Mouse (Mus musculus) liver, postnatal 0 days (tissue): ENCODE results near the gene Tex28. TPM values are rescaled to one million over a fixed set of nuclear protein-coding genes. Genes with fewer than 3 reads are reported as not detected.
A peak's percentile ranks its signal among the peaks of the same experiment; 100 is the strongest.
"Not testable (repeated sequence)": the region's sequence is repeated elsewhere in the genome, so short reads cannot be mapped to it uniquely, and the experiment has no call there.

Experiments used
- ATAC-seq: fragments of 200-750 bp; cut with Nextera tagmentation; 2 replicates; pipeline ENCODE4 v1.8.0; 2017; ENCODE audit warnings: mild to moderate bottlenecking, moderate library complexity
- DNase-seq: peaks from one replicate; pipeline ENCODE4 v3.0.0-alpha.2; 2016
- H3K27ac ChIP-seq: fragments of 300-500 bp; sonication (generic); 2 replicates; pipeline ENCODE4 v1.5.1; 2014; ENCODE audit warnings: antibody characterized with exemption, moderate library complexity, mild to moderate bottlenecking, low read depth
- H3K27me3 ChIP-seq: fragments of 300-500 bp; sonication (generic); 2 replicates; pipeline ENCODE4 v1.6.1; 2014; ENCODE audit warnings: low read length, control low read depth, mixed read lengths; ENCODE audit not compliant: insufficient read depth
- H3K36me3 ChIP-seq: fragments of 300-500 bp; sonication (generic); replicated peaks from 2 replicates; pipeline ENCODE4 v1.6.1; 2014; ENCODE audit warnings: mild to moderate bottlenecking, control low read depth, low read length, moderate library complexity, mixed read lengths; ENCODE audit not compliant: insufficient read depth
- H3K4me1 ChIP-seq: fragments of 300-500 bp; sonication (generic); 2 replicates; pipeline ENCODE4 v1.6.1; 2014; ENCODE audit warnings: antibody characterized with exemption, mild to moderate bottlenecking, control low read depth; ENCODE audit not compliant: insufficient read depth
- H3K4me2 ChIP-seq: fragments of 300-500 bp; sonication (generic); 2 replicates; pipeline ENCODE4 v1.6.1; 2014; ENCODE audit warnings: low read depth, mild to moderate bottlenecking, low read length, moderate library complexity, mixed read lengths
- H3K4me3 ChIP-seq: fragments of 300-500 bp; sonication (generic); 2 replicates; pipeline ENCODE4 v1.5.1; 2014; ENCODE audit warnings: low read depth, low read length
- H3K9ac ChIP-seq: fragments of 300-500 bp; sonication (generic); replicated peaks from 2 replicates; pipeline ENCODE4 v1.6.1; 2014; ENCODE audit warnings: mild to moderate bottlenecking, moderate library complexity
- H3K9me3 ChIP-seq: fragments of 300-500 bp; sonication (generic); 2 replicates; pipeline ENCODE4 v1.6.1; 2016; ENCODE audit warnings: mild to moderate bottlenecking, control low read depth, low read length, mixed read lengths
- CTCF ChIP-seq: sonication (generic); IDR thresholded peaks from 2 replicates; pipeline ENCODE4 v1.5.1; 2016; ENCODE audit warnings: antibody characterized with exemption, low read depth
- EP300 ChIP-seq: IDR thresholded peaks from 2 replicates; pipeline ENCODE4 v1.6.1; 2016; ENCODE audit warnings: antibody characterized with exemption, low read depth, mild to moderate bottlenecking
- WGBS: fragments of 180-500 bp; shearing (Covaris S2); extraction: QIAGEN DNeasy Blood & Tissue Kit; methylation state at CpG from one replicate; pipeline ENCODE4 v1.1.7; 2014; ENCODE audit not compliant: insufficient replicate concordance; 5-methylcytosine and 5-hydroxymethylcytosine counted together
- polyA plus RNA-seq: library from polyadenylated mRNA; unstranded; fragments of >200 nt; fragmentation: Nextera tagmentation; extraction: Ambion mirVana; gene quantifications from 2 replicates; pipeline ENCODE4 v1.2.1, GENCODE M21; 2015

Tex28 gene
- not detected in 2 replicates for polyA plus RNA-seq

- no peaks in the 10 kb centered on the region for H3K4me1 ChIP-seq
- no peak within 1 kb of the TSS for H3K9ac ChIP-seq
- H3K27ac ChIP-seq = no peak within 1 kb of the TSS
- H3K36me3 ChIP-seq = no peaks in the 10 kb centered on the region
- H3K4me3 ChIP-seq = no peak within 1 kb of the TSS
- DNase-seq (no peak), ATAC-seq (no peak)
- 89% methylated on average over 1 of the region's 1 CpGs for WGBS
- no peak within 1 kb of the TSS for H3K4me2 ChIP-seq
- no peak for TF ChIP-seq CTCF
- TF ChIP-seq EP300 = no peak
- no peaks in the 10 kb centered on the region for H3K27me3 ChIP-seq
- no peaks in the 10 kb centered on the region for H3K9me3 ChIP-seq
Observed at GRCm38 (mm10) chrX:74167738-74168137, at the start of gene Tex28. TSS of gene Tex28 (minus strand) at chrX:74167838.

GRCm38 (mm10) chrX:74203556-74203955, 35.9 kb upstream of the Tex28 start:
- TF ChIP-seq EP300 = no peak
- no peak for TF ChIP-seq CTCF
- H3K9ac ChIP-seq = no peak overlapping the region
- no peak for ATAC-seq

GRCm38 (mm10) chrX:74176959-74177358, 9.3 kb upstream of the Tex28 start, which contains the start of gene Tktl1:
TSS of gene Tktl1 (plus strand) at chrX:74177259.
- Histone ChIP-seq H3K27ac (no peak within 1 kb of the TSS), H3K4me2 (no peak within 1 kb of the TSS), H3K4me3 (no peak within 1 kb of the TSS), H3K9me3 (no peaks in the 10 kb centered on the region), H3K27me3 (no peaks in the 10 kb centered on the region), H3K4me1 (no peaks in the 10 kb centered on the region), H3K9ac (no peak within 1 kb of the TSS), H3K36me3 (no peaks in the 10 kb centered on the region)
- no peak for TF ChIP-seq EP300
- TF ChIP-seq CTCF = no peak
- 79% methylated on average over 17 of the region's 17 CpGs for WGBS
- ATAC-seq (no peak), DNase-seq (no peak)

More at GRCm38 (mm10) chrX:74203556-74203955, 35.9 kb upstream of the Tex28 start:
- Histone ChIP-seq H3K27ac (no peak overlapping the region), H3K4me2 (no peak overlapping the region), H3K4me3 (no peak overlapping the region), H3K9me3 (no peaks in the 10 kb centered on the region), H3K27me3 (no peaks in the 10 kb centered on the region), H3K36me3 (no peaks in the 10 kb centered on the region), H3K4me1 (no peaks in the 10 kb centered on the region)
- DNase-seq = no peak
- 84% methylated on average over 2 of the region's 2 CpGs for WGBS

DNA sequence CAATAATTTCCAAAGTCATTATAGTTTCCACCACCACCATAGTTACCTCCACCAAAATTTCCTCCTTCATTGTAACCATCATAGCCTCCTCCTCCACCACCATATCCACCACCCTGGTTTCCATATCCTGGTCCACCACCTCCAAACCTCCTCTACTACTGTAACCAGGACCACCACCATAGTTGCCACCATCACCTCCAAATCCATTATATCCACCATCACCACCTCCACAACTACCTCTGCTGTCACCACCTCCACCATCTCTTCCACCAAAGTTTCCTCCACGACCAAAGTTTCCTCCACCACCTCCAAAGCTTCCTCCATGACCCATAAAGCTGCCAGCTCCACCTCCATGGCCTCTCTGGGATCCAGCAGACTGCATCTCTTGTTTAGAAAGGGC, 32.4 kb downstream of the Tex28 start, which contains the start of gene Mecp2:
Gene Mecp2, minus strand, starts transcription at position 101 of the 400 bp plus-strand sequence.
- H3K4me3 ChIP-seq, H3K4me2 ChIP-seq, H3K4me1 ChIP-seq, H3K27ac ChIP-seq, H3K27me3 ChIP-seq, H3K9ac ChIP-seq, DNase-seq, H3K36me3 ChIP-seq, ATAC-seq, H3K9me3 ChIP-seq: not testable (repeated sequence)
- 13% methylated on average over 1 of the region's 1 CpGs for WGBS

GRCm38 (mm10) chrX:74127164-74127563, 40.5 kb downstream of the Tex28 start, which contains the start of gene Opn1mw:
TSS of gene Opn1mw (plus strand) at chrX:74127464.
- no peaks in the 10 kb centered on the region for H3K27me3 ChIP-seq
- no peak within 1 kb of the TSS for H3K9ac ChIP-seq
- no peak within 1 kb of the TSS for H3K4me3 ChIP-seq
- no peaks in the 10 kb centered on the region for H3K4me1 ChIP-seq
- DNase-seq (no peak), ATAC-seq (no peak)
- H3K27ac ChIP-seq = no peak within 1 kb of the TSS
- H3K36me3 ChIP-seq = no peaks in the 10 kb centered on the region
- H3K9me3 ChIP-seq = no peaks in the 10 kb centered on the region
- TF ChIP-seq CTCF (no peak), EP300 (no peak)
- H3K4me2 ChIP-seq = no peak within 1 kb of the TSS

GRCm38 (mm10) chrX:74124975-74125374, 42.7 kb downstream of the Tex28 start:
- ATAC-seq = no peak

GRCm38 (mm10) chrX:74115511-74115910, 52.1 kb downstream of the Tex28 start:
- ATAC-seq = peak; percentile 73
- Histone ChIP-seq H3K4me1 (no peaks in the 10 kb centered on the region), H3K4me3 (peak overlapping the region; percentile 31), H3K9me3 (no peaks in the 10 kb centered on the region), H3K4me2 (peak overlapping the region; percentile 62), H3K36me3 (no peaks in the 10 kb centered on the region), H3K27me3 (no peaks in the 10 kb centered on the region), H3K9ac (no peak overlapping the region; the same call in 1 of the 2 replicates), H3K27ac (no peak overlapping the region)
- peak; percentile 68 for TF ChIP-seq CTCF
- no peak for TF ChIP-seq EP300
- 21% methylated on average over 10 of the region's 10 CpGs for WGBS
- peak; percentile 63 for DNase-seq

More at GRCm38 (mm10) chrX:74124975-74125374, 42.7 kb downstream of the Tex28 start:
- TF ChIP-seq CTCF (peak; percentile 47), EP300 (no peak)
- 45% methylated on average over 2 of the region's 2 CpGs for WGBS
- no peaks in the 10 kb centered on the region for H3K36me3 ChIP-seq
- no peaks in the 10 kb centered on the region for H3K9me3 ChIP-seq
- no peak overlapping the region for H3K4me3 ChIP-seq
- H3K27me3 ChIP-seq = no peaks in the 10 kb centered on the region
- H3K4me2 ChIP-seq = no peak overlapping the region
- H3K27ac ChIP-seq = no peak overlapping the region
- peak; percentile 15 for DNase-seq
- H3K4me1 ChIP-seq = no peaks in the 10 kb centered on the region
- H3K9ac ChIP-seq = no peak overlapping the region
